Mouse (Mus musculus): ENCODE data around the gene Arrdc4.

DNA sequence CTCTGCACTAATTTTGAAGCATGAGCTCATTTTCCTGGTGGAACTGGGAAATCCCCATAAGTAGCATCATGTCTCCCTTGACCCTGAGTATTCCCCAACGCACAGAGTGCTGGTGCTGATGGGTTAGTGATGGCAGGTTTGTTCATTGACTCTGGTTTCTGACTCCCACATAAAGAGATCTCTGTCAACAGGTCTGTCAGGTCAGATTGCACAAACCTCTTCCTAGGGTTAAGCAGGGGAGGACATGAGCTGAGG lies 39.8 kb downstream of the Arrdc4 start:
- TF ChIP-seq HCFC1 (IDR thresholded peaks at IDR 0.05; ENCODE audit: borderline replicate concordance, insufficient read depth, low read length) (no peak), ZC3H11A (IDR thresholded peaks at IDR 0.05; ENCODE audit: borderline replicate concordance, low read depth, low read length) (no peak), ZNF384 (IDR thresholded peaks at IDR 0.05; ENCODE audit: low read depth, low read length) (no peak), CHD2 (IDR thresholded peaks at IDR 0.05; ENCODE audit: low read depth, low read length) (no peak), MAFK (IDR thresholded peaks at IDR 0.05; ENCODE audit: insufficient read depth, low read depth, low read length) (no peak)

Data from ES-E14 (cell line).